Mouse (Mus musculus) MEL (cell line): ENCODE results near the gene Gm14137. TPM values are rescaled to one million over a fixed set of nuclear protein-coding genes. Genes with fewer than 3 reads are reported as not detected.

Source experiments
- DNase-seq: peaks from one replicate; pipeline ENCODE4 v3.0.0; 2011; ENCODE audit warnings: low read depth, low spot score
- H3K27ac ChIP-seq: 2 replicates; pipeline ENCODE4 v1.5.1; 2012; ENCODE audit warnings: low read depth, mild to moderate bottlenecking, control low read depth, low read length, moderate library complexity; ENCODE audit not compliant: control insufficient read depth
- H3K27me3 ChIP-seq, 2 experiments: fragments of 150-350 bp in 1 of 2; sonication (generic) in 1 of 2; 2 replicates each; pipeline ENCODE4 v1.6.1; 2012; ENCODE audit warnings: low read length in 2 of 2, mild to moderate bottlenecking in 2 of 2, improper control_type of control experiment in 1 of 2, moderate library complexity in 1 of 2; ENCODE audit not compliant: insufficient read depth in 2 of 2, control insufficient read depth in 1 of 2
- H3K36me3 ChIP-seq, 2 experiments: 2 replicates each; pipeline ENCODE4 v1.6.1; 2012 to 2014; ENCODE audit warnings: low read length in 2 of 2, improper control_type of control experiment in 1 of 2, inconsistent platforms in 1 of 2, mild to moderate bottlenecking in 1 of 2; ENCODE audit not compliant: insufficient read depth in 2 of 2, control insufficient read depth in 1 of 2
- H3K4me1 ChIP-seq, 2 experiments: fragments of 150-350 bp in 1 of 2; sonication (generic) in 1 of 2; 2 replicates each; pipeline ENCODE4 v1.6.1; 2012; ENCODE audit warnings: low read length in 2 of 2, improper control_type of control experiment in 1 of 2, mild to moderate bottlenecking in 1 of 2; ENCODE audit not compliant: insufficient read depth in 2 of 2, control insufficient read depth in 1 of 2
- H3K4me3 ChIP-seq, 2 experiments: fragments of 150-350 bp in 1 of 2; sonication (generic) in 1 of 2; 2 replicates each; pipeline ENCODE4 v1.5.1; 2012; ENCODE audit warnings: low read depth in 2 of 2, low read length in 2 of 2, mild to moderate bottlenecking in 2 of 2, moderate library complexity in 2 of 2, control low read depth in 1 of 2, improper control_type of control experiment in 1 of 2; ENCODE audit not compliant: control insufficient read depth in 1 of 2, insufficient read depth in 1 of 2
- H3K79me2 ChIP-seq: 2 replicates; pipeline ENCODE4 v1.6.1; 2012; ENCODE audit warnings: mild to moderate bottlenecking, low read length, moderate library complexity; ENCODE audit not compliant: control insufficient read depth, poor library complexity, insufficient read depth
- H3K9ac ChIP-seq: 2 replicates; pipeline ENCODE4 v1.6.1; 2012; ENCODE audit warnings: low read depth, mild to moderate bottlenecking, control low read depth, low read length, moderate library complexity; ENCODE audit not compliant: control insufficient read depth, poor library complexity, severe bottlenecking
- H3K9me3 ChIP-seq: fragments of 150-350 bp; sonication (generic); replicated peaks from 2 replicates; pipeline ENCODE4 v1.6.1; 2012; ENCODE audit warnings: mild to moderate bottlenecking, low read length, improper control_type of control experiment, moderate library complexity; ENCODE audit not compliant: insufficient read depth
- ELF1 ChIP-seq: IDR thresholded peaks from 2 replicates; pipeline ENCODE4 v1.6.1; 2014; ENCODE audit warnings: low read depth, mild to moderate bottlenecking, inconsistent platforms, low read length, improper control_type of control experiment, moderate library complexity
- GABPA ChIP-seq: IDR thresholded peaks from 2 replicates; pipeline ENCODE4 v1.6.1; 2012; ENCODE audit warnings: low read depth, mild to moderate bottlenecking, inconsistent platforms, low read length, improper control_type of control experiment, moderate library complexity
- GATA1 ChIP-seq: IDR thresholded peaks from 2 replicates; pipeline ENCODE4 v1.6.1; 2011; ENCODE audit warnings: low read depth, low read length, improper control_type of control experiment
- MAFK ChIP-seq: IDR thresholded peaks from 2 replicates; pipeline ENCODE4 v1.6.1; 2011; ENCODE audit warnings: low read depth, mild to moderate bottlenecking, low read length, improper control_type of control experiment, borderline replicate concordance
- MAZ ChIP-seq: IDR thresholded peaks from 2 replicates; pipeline ENCODE4 v1.6.1; 2012; ENCODE audit warnings: low read depth, mild to moderate bottlenecking, inconsistent platforms, low read length, improper control_type of control experiment
- MXI1 ChIP-seq: IDR thresholded peaks from 2 replicates; pipeline ENCODE4 v1.6.1; 2011; ENCODE audit warnings: mild to moderate bottlenecking, low read depth, low read length, improper control_type of control experiment
- NELFE ChIP-seq: IDR thresholded peaks from 2 replicates; pipeline ENCODE4 v1.6.1; 2011; ENCODE audit warnings: low read depth, low read length, improper control_type of control experiment
- POLR2A ChIP-seq, 2 experiments: IDR thresholded peaks; 2 replicates each; pipeline ENCODE4 v1.6.1; 2011 to 2012; ENCODE audit warnings: low read length in 2 of 2, mild to moderate bottlenecking in 2 of 2, control low read depth in 1 of 2, improper control_type of control experiment in 1 of 2, low read depth in 1 of 2, moderate library complexity in 1 of 2; ENCODE audit not compliant: control insufficient read depth in 1 of 2, insufficient read depth in 1 of 2, poor library complexity in 1 of 2
- POLR2AphosphoS5 ChIP-seq: IDR thresholded peaks from 2 replicates; pipeline ENCODE4 v1.6.1; 2012; ENCODE audit warnings: low read depth, borderline replicate concordance, mild to moderate bottlenecking, inconsistent platforms, low read length, moderate library complexity, mixed read lengths
- RAD21 ChIP-seq: IDR thresholded peaks from 2 replicates; pipeline ENCODE4 v1.6.1; 2011; ENCODE audit warnings: mild to moderate bottlenecking, low read depth, low read length, improper control_type of control experiment
- TBP ChIP-seq: IDR thresholded peaks from 2 replicates; pipeline ENCODE4 v1.8.0; 2011; ENCODE audit warnings: low read depth, low read length, improper control_type of control experiment
- USF1 ChIP-seq: IDR thresholded peaks from 2 replicates; pipeline ENCODE4 v1.6.1; 2014; ENCODE audit warnings: low read depth, mild to moderate bottlenecking, inconsistent platforms, low read length, improper control_type of control experiment, moderate library complexity
- ZC3H11A ChIP-seq: IDR thresholded peaks from 2 replicates; pipeline ENCODE4 v1.6.1; 2012; ENCODE audit warnings: low read depth, mild to moderate bottlenecking, inconsistent platforms, low read length, improper control_type of control experiment
- ZMIZ1 ChIP-seq: IDR thresholded peaks from 2 replicates; pipeline ENCODE4 v1.6.1; 2012; ENCODE audit warnings: low read depth, mild to moderate bottlenecking, inconsistent platforms, low read length, improper control_type of control experiment, moderate library complexity
- ZNF384 ChIP-seq: IDR thresholded peaks from 2 replicates; pipeline ENCODE4 v1.6.1; 2012; ENCODE audit warnings: low read depth, mild to moderate bottlenecking, inconsistent platforms, low read length, improper control_type of control experiment
- polyA plus RNA-seq, 2 experiments: library from polyadenylated mRNA; stranded (reverse) in 1 of 2; unstranded in 1 of 2; fragments of >175 nt in 1 of 2; fragments of >200 nt in 1 of 2; gene quantifications; 2 replicates each; pipeline versions ENCODE4 v1.2.1 to v1.2.4; 2012; ENCODE audit warnings: low replicate concordance in 2 of 2, low read depth in 1 of 2; ENCODE audit not compliant: insufficient read length in 2 of 2, insufficient read depth in 1 of 2, missing spikeins in 1 of 2
- total RNA-seq: library from RNA; depleted of rRNA; stranded (reverse); fragments of 300-350 nt; gene quantifications from 2 replicates; pipeline ENCODE4 v1.2.3, GENCODE M21; 2012

Gm14137 gene
- total and polyA plus RNA-seq, 3 experiments = 0.71 TPM; not detected in 2

GRCm38 (mm10) chr2:119190969-119191368, 16.7 kb downstream of the Gm14137 start:
- Histone ChIP-seq H3K36me3 (no peaks in the 10 kb centered on the region), H3K27ac (no peak overlapping the region), H3K79me2 (peaks cover 2% of the 10 kb centered on the region; the same call in 1 of the 2 replicates), H3K9me3 (no peaks in the 10 kb centered on the region), H3K9ac (no peak overlapping the region), H3K27me3 (no peaks in the 10 kb centered on the region), H3K4me3 (no peak overlapping the region), H3K4me1 (peaks cover 1 to 3% of the 10 kb centered on the region in 2 experiments; a peak in 2 of 4 replicates)
- TF ChIP-seq ZMIZ1 = no peak
- no peak for TF ChIP-seq MAFK
- TF ChIP-seq POLR2A (IDR thresholded peaks at IDR 0.05; ENCODE audit: control insufficient read depth in 1 of 2, insufficient read depth in 1 of 2, low read depth in 1 of 2, low read length in 2 of 2, poor library complexity in 1 of 2) = no peak
- DNase-seq = no peak

GRCm38 (mm10) chr2:119194140-119194539, 19.8 kb downstream of the Gm14137 start:
- peaks cover 0 to 3% of the 10 kb centered on the region in 2 experiments; a peak in 1 of 4 replicates for H3K36me3 ChIP-seq
- H3K9me3 ChIP-seq = no peaks in the 10 kb centered on the region
- H3K79me2 ChIP-seq = peaks cover under 1% of the 10 kb centered on the region; the same call in 1 of the 2 replicates
- no peak overlapping the region for H3K4me3 ChIP-seq
- no peak overlapping the region for H3K9ac ChIP-seq
- no peak for TF ChIP-seq POLR2AphosphoS5
- no peak for TF ChIP-seq ZNF384
- TF ChIP-seq MAZ = no peak
- TF ChIP-seq MAFK = no peak
- no peak for TF ChIP-seq TBP
- TF ChIP-seq ELF1 = no peak
- no peak for TF ChIP-seq ZC3H11A
- TF ChIP-seq RAD21 = no peak
- no peak for TF ChIP-seq USF1
- TF ChIP-seq MXI1 = no peak
- TF ChIP-seq GABPA = no peak
- TF ChIP-seq, all 39 proteins: peak for 0
- no peak for DNase-seq
- no peak overlapping the region for H3K27ac ChIP-seq
- H3K4me1 ChIP-seq = peaks cover 1 to 4% of the 10 kb centered on the region in 2 experiments; a peak in 3 of 4 replicates
- H3K27me3 ChIP-seq = no peaks in the 10 kb centered on the region

GRCm38 (mm10) chr2:119196316-119197108, 22.2 kb downstream of the Gm14137 start:
- Histone ChIP-seq H3K9ac (no peak overlapping the region), H3K79me2 (no peaks in the 10 kb centered on the region), H3K9me3 (no peaks in the 10 kb centered on the region)
- TF ChIP-seq GATA1 = 0 out of 2 replicates have a peak, but pooled peaks have one; percentile 34
- TF ChIP-seq NELFE = no peak
- TF ChIP-seq, all 39 proteins: peak for 1
- no peak overlapping the region for H3K4me3 ChIP-seq
- no peaks in the 10 kb centered on the region for H3K27me3 ChIP-seq
- no peak for DNase-seq
- H3K36me3 ChIP-seq = peaks cover 0 to 3% of the 10 kb centered on the region in 2 experiments; a peak in 1 of 4 replicates
- peaks cover 0 to 3% of the 10 kb centered on the region in 2 experiments; a peak in 2 of 4 replicates for H3K4me1 ChIP-seq
- no peak overlapping the region for H3K27ac ChIP-seq
